Mouse (Mus musculus): ENCODE measurements around the gene Ranbp17.

Ranbp17 gene

DNA sequence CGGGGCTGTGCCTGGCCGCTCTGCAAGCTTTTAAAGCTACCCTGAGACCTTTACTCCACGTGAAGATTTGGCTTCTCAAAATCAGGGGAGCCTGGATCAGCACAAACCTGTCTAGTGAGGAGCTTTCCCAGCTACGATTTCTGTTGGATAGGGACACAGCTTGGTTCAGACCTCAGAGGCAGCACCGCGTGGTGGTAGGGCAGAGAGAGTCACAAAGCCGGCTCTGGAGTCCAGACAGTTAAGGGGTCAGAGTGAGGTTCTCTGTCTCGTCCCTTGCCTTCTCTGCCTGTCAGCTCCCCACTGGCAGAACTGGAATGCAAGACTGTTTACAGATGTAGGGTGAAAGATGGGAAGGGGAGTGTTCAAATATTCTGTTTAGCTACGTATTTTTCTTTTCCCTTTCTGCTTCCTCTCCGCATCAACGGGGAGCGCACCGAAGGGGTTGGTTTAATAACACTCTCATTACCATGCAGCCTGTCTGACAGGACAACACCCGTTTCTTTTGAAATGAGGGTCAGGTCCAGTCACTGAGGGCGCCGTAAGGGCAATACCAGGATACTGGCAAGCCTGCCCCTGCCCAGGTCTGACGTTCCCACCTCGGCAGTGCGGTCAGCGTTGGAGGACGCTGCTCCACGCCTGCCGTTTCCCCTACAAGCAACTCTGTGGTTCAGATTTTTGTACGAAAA lies 317.0 kb downstream of the Ranbp17 start:
- CTCF ChIA-PET: no interaction called here

DNA sequence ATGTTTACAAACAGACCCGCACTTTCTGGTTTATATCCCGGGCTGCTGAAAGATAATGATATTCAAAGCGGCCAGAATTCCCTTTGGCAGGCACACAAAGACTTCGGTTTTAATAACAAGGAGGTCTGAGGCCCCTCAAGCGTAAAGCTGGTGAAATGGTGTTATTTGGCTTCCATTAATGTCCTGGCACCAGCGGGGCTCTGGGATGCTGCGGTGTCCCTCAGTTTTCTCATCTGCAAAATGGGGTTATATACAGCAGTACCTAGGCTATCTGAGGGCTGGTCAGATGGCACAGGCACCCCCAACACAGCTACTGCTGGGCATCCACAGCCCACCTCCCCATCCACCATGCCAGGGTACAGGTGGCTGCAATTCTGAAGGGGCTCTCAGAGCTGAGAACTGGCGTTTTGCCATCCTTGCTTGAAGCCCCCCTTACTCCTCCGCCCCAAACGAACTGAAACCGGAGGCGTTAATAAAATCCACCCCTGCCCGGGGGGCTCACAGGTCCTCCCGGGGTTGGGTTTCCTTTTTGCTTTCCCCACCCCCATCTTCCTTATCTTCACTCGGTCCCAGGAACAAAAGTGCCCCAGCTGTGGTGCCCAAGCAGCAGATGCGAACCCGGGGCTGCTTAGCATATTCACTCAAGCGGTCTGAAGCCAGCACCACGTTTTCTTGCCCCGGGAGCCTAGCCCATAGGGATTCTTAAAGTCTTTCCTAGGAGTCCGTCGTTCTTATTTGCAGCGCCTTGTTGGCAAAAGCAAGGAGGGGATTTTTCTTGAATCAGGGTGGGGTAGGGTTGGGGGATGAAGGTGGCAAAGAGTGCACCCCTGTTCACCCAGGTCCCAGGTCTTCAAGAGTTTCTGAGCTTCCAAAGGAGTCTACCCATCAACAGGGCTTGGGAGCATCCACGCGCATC lies 317.8 kb downstream of the Ranbp17 start:
- CTCF ChIA-PET: no interaction called here

DNA sequence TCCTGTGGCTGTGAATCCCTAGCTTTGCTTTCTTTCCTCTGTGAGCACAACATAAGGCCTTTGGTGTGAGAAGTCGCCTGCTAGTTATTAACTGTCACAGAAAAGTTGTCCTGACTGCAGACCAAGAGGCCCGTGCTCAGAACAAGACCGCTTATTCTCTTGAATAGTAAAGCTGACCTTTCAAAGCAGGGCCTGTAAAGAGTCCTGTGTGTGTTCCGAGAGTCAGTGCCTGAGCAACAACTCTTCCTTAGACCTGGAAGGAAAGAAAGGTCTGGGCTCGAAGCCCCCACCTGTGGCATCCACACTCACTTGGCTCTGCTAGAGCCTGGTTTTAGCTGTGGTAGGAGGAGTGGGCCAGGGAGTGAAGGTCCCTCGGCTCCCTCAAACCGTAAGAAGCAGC lies 318.5 kb downstream of the Ranbp17 start:
- CTCF ChIA-PET: no interaction called here

DNA sequence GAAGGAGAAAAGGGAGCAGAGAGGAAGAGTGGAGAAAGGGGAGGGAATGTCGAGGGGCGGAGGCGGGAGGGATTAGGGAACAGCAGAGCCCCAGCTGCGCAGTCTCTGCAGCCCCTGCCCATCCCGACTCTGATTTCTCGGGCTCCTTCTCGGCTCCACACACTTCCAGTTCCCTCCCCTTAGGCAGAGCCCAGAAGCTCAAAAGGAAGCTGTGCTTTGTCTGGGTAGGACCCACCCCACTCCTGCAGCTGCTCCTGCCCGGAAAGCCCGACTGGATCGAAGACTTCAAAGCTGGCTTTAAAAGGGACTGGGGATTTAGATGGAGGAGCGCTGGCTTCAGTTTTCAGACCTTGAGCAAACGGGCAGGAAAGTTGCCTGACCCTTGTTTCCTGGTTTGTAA lies 319.9 kb downstream of the Ranbp17 start:
- CTCF ChIA-PET: no interaction called here

DNA sequence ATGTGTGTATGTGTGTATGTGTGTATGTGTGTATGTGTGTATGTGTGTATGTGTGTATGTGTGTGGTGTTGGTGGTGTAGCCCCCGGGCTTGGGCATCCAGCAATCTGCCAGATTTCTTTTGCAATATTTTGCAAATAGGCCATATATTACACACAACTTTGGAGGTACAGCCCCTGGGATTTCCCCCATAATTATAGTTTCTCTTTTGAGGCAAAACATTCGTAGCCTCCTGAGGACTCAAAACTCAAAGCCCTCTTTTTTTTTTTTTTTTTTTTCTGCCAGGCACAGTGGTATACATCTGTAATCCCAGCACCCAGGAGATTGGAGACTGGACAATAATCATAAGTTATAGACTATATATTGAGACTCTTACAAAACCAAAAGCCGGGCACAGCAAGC lies 331.7 kb downstream of the Ranbp17 start:
- CTCF ChIA-PET: no interaction called here

DNA sequence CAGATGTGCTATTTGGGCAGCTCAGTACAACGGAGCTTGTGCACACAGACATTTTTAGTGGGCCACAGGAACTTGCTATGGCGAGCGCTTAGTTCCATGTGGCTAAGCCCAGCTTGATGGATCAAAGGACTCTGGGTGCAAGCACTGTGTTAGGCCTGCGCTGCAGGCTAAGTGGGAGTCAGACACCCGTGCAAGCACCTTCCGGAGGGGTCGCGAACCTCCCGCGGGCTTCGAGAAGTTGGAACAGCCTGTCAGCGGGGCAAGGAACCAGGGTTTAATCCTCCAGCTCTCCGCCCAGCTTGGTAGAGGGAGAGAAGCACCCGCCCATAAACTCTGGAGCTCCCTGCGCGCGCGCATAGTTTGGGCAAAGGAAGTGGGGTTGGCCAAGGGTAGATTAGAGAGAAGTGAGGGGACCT lies 332.8 kb downstream of the Ranbp17 start:
- CTCF ChIA-PET: no interaction called here

DNA sequence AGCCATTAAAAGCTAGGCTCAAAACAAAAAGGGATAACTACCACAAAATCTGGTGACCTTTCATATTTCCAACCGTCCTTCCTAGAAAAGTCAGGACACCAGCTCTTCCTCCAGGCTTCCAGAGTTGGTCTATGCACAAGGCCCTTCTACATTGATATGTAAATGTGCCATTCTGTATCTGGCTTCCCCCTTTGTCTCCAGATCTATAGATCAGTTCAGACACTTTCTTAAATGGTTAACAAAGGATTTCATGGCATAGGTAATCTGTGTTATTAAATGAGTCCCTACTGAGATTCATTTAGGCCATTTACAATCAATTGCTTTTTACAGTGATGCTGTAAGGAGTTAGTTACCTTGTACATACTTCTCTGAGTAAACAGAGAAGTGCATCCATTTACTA lies 333.7 kb downstream of the Ranbp17 start:
- CTCF ChIA-PET: no interaction called here

DNA sequence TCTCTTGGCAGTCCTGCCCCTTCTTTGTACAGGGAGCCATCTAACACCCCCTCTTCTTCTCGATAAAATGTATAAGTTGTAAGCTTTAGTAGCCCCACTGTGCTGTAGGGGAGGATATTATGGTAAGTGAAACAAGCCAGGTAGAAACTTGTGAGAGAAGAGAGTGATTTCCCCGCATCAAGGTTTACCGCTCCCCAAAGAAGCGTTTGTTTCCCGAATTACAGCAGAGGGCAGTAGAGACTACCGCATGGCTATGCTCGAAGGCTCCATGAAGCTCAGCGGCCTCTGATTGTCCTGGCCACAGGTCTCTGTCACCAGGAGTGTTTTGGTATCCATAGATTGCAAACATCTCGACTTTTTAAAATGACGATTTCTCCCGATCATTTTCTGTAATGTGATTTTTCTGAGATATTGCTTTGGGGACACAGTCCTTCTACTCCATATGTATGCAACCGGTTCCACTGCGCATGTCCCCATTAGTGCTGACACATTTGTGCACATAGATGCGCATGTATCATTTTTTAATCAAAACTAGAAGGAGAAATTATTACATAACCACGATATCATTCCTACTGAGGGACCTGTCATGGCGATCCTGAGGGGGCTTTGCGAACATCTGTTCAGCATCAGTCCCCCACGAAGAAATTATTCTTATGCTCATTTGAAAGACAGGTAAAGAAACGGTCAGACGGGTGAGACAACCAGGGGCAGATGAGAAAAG lies 336.9 kb downstream of the Ranbp17 start:
- CTCF ChIA-PET: no interaction called here

DNA sequence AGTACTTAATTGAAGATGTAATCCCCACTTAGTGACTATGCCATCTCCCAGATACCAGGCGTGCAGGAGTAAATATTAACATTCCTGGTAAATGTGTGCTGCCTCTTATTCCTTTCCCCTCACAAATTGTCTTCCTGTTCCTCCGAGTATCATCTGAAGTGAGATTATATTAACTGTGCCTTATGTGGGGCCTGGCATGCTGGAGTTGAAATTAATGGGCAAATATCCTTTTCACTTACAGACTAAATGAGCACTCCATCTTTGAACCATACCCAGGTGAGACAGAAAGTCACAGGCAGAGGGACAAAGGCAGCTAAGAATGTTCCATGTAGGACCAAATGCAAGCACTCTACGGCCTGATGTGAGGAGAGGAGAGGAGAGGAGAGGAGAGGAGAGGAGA lies 337.8 kb downstream of the Ranbp17 start:
- CTCF ChIA-PET: no interaction called here

DNA sequence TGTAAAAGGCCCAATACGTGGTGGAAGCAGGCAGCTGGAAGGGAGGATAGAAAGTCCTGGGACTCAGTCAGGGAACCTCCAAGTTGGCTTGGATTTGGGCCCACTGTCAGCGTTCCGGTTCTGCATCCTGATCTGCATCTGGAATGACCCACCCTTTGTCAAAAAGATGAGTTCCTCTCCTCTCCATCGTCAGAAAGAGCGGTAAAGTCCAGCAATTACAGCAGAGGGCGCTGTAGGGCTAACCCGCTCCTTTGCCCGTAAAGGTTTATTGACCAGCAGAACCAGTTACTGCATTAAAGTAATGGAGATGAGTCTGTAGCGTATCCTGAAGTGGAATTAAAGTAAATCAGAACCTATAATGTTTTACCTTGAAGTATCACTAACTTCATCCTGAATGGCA lies 343.1 kb downstream of the Ranbp17 start:
- CTCF ChIA-PET: no interaction called here

DNA sequence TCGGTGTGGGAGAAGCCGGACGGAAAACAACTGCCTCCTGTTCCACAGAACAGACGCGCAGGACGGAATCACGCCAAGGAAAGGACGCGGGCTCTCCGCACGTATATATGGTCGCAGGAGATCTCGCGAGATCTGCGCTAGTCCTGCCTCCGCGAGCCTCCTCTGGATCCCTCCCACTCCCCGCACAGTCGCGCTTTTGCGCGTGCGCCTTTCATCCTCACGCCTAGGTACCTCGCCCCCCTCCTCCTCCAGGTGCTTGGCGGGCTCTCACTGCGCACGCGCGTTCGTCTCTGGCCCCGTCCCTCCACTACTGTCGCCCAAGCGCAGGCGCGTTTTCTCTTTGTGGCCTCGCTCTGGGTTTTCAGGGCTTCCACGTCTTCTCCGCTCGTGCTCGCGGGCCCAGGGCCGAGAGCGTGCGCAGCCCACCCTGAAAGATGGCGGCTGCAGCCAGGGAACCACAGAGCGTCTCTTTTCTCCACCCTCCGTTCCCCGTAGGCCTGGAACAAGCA lies 350.5 kb downstream of the Ranbp17 start, which contains the start of gene Npm1:
Npm1 (minus strand) TSS at position 209 of the 509 bp plus-strand sequence.
- CTCF ChIA-PET: no interaction called here

DNA sequence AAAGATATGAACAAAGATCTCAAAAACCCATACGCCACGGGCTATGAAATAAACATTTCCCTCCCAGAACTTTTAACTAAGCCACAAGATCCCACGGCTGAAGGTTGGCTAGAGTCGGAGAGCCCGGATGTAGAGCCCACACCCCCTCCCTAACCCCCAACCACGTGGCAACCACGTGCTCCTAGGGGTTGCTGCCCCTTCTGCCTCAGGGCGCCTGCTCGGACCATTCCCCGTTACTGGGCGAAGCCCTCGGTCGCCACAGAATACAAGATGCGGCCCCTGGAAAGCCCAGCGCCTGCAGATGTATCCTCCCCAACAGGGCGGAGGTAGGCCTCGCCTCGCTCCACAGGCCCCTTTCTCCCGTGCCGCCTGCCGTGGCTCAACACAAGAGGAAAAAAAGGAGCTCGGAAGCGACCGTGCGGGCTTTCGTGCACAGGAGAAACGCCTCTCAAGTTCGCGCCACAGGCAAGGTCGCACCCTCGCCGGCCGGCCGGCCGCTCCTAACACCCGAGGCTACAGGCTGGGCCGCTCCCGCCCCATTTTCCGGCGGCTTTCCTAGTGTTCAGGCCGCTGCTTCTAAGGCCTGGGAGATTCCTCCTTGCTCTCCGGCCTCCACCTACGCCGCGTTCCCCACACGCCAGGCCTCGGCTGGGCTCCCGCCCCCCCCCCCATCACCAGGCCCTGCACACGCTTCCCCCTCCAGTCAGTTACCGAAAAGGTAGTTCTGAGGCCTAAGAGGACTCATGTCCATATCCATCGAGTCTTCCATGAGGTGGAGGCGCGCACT lies 351.1 kb downstream of the Ranbp17 start:
- CTCF ChIA-PET: no interaction called here
